Mouse (Mus musculus) MEL (cell line): ENCODE data around the gene Zfp334. TPM values are rescaled to one million over a fixed set of nuclear protein-coding genes. Genes with fewer than 3 reads are reported as not detected.

Experiments used
- DNase-seq: peaks from one replicate; pipeline ENCODE4 v3.0.0; 2011; ENCODE audit warnings: low read depth, low spot score
- H3K27ac ChIP-seq: 2 replicates; pipeline ENCODE4 v1.5.1; 2012; ENCODE audit warnings: low read depth, mild to moderate bottlenecking, control low read depth, low read length, moderate library complexity; ENCODE audit not compliant: control insufficient read depth
- H3K27me3 ChIP-seq, 2 experiments: fragments of 150-350 bp in 1 of 2; sonication (generic) in 1 of 2; 2 replicates each; pipeline ENCODE4 v1.6.1; 2012; ENCODE audit warnings: low read length in 2 of 2, mild to moderate bottlenecking in 2 of 2, improper control_type of control experiment in 1 of 2, moderate library complexity in 1 of 2; ENCODE audit not compliant: insufficient read depth in 2 of 2, control insufficient read depth in 1 of 2
- H3K36me3 ChIP-seq, 2 experiments: 2 replicates each; pipeline ENCODE4 v1.6.1; 2012 to 2014; ENCODE audit warnings: low read length in 2 of 2, improper control_type of control experiment in 1 of 2, inconsistent platforms in 1 of 2, mild to moderate bottlenecking in 1 of 2; ENCODE audit not compliant: insufficient read depth in 2 of 2, control insufficient read depth in 1 of 2
- H3K4me1 ChIP-seq, 2 experiments: fragments of 150-350 bp in 1 of 2; sonication (generic) in 1 of 2; 2 replicates each; pipeline ENCODE4 v1.6.1; 2012; ENCODE audit warnings: low read length in 2 of 2, improper control_type of control experiment in 1 of 2, mild to moderate bottlenecking in 1 of 2; ENCODE audit not compliant: insufficient read depth in 2 of 2, control insufficient read depth in 1 of 2
- H3K4me3 ChIP-seq, 2 experiments: fragments of 150-350 bp in 1 of 2; sonication (generic) in 1 of 2; 2 replicates each; pipeline ENCODE4 v1.5.1; 2012; ENCODE audit warnings: low read depth in 2 of 2, low read length in 2 of 2, mild to moderate bottlenecking in 2 of 2, moderate library complexity in 2 of 2, control low read depth in 1 of 2, improper control_type of control experiment in 1 of 2; ENCODE audit not compliant: control insufficient read depth in 1 of 2, insufficient read depth in 1 of 2
- H3K79me2 ChIP-seq: 2 replicates; pipeline ENCODE4 v1.6.1; 2012; ENCODE audit warnings: mild to moderate bottlenecking, low read length, moderate library complexity; ENCODE audit not compliant: control insufficient read depth, poor library complexity, insufficient read depth
- H3K9ac ChIP-seq: 2 replicates; pipeline ENCODE4 v1.6.1; 2012; ENCODE audit warnings: low read depth, mild to moderate bottlenecking, control low read depth, low read length, moderate library complexity; ENCODE audit not compliant: control insufficient read depth, poor library complexity, severe bottlenecking
- H3K9me3 ChIP-seq: fragments of 150-350 bp; sonication (generic); replicated peaks from 2 replicates; pipeline ENCODE4 v1.6.1; 2012; ENCODE audit warnings: mild to moderate bottlenecking, low read length, improper control_type of control experiment, moderate library complexity; ENCODE audit not compliant: insufficient read depth
- CHD1 ChIP-seq: IDR thresholded peaks from 2 replicates; pipeline ENCODE4 v1.6.1; 2012; ENCODE audit warnings: low read depth, mild to moderate bottlenecking, inconsistent platforms, low read length, improper control_type of control experiment
- CHD2 ChIP-seq: IDR thresholded peaks from 2 replicates; pipeline ENCODE4 v1.6.1; 2011; ENCODE audit warnings: low read length, improper control_type of control experiment
- CTCF ChIP-seq, 3 experiments: IDR thresholded peaks in 2 of 3; conservative IDR thresholded peaks in 1 of 3; 2 replicates each; pipeline ENCODE4 v1.5.1; 2011 to 2012; ENCODE audit warnings: low read length in 3 of 3, low read depth in 2 of 3, mild to moderate bottlenecking in 2 of 3, improper control_type of control experiment in 1 of 3, inconsistent platforms in 1 of 3, mixed read lengths in 1 of 3, moderate library complexity in 1 of 3; ENCODE audit not compliant: control insufficient read depth in 1 of 3, insufficient read depth in 1 of 3, poor library complexity in 1 of 3, severe bottlenecking in 1 of 3
- E2F4 ChIP-seq: IDR thresholded peaks from 2 replicates; pipeline ENCODE4 v1.6.1; 2011; ENCODE audit warnings: low read depth, low read length, improper control_type of control experiment, borderline replicate concordance
- ELF1 ChIP-seq: IDR thresholded peaks from 2 replicates; pipeline ENCODE4 v1.6.1; 2014; ENCODE audit warnings: low read depth, mild to moderate bottlenecking, inconsistent platforms, low read length, improper control_type of control experiment, moderate library complexity
- HCFC1 ChIP-seq: IDR thresholded peaks from 2 replicates; pipeline ENCODE4 v1.6.1; 2012; ENCODE audit warnings: low read depth, mild to moderate bottlenecking, inconsistent platforms, low read length, improper control_type of control experiment, moderate library complexity
- JUND ChIP-seq: IDR thresholded peaks from 2 replicates; pipeline ENCODE4 v1.6.1; 2011; ENCODE audit warnings: low read depth, mild to moderate bottlenecking, improper control_type of control experiment, low read length
- KAT2A ChIP-seq: conservative IDR thresholded peaks from 2 replicates; pipeline ENCODE4 v1.6.1; 2012; ENCODE audit warnings: low read depth, low read length, improper control_type of control experiment, inconsistent platforms
- MAFK ChIP-seq: IDR thresholded peaks from 2 replicates; pipeline ENCODE4 v1.6.1; 2011; ENCODE audit warnings: low read depth, mild to moderate bottlenecking, low read length, improper control_type of control experiment, borderline replicate concordance
- MEF2A ChIP-seq: IDR thresholded peaks from 2 replicates; pipeline ENCODE4 v1.6.1; 2014; ENCODE audit warnings: low read depth, mild to moderate bottlenecking, inconsistent platforms, low read length, improper control_type of control experiment; ENCODE audit not compliant: poor library complexity, insufficient replicate concordance, severe bottlenecking; ENCODE audit errors: extremely low read depth
- MXI1 ChIP-seq: IDR thresholded peaks from 2 replicates; pipeline ENCODE4 v1.6.1; 2011; ENCODE audit warnings: mild to moderate bottlenecking, low read depth, low read length, improper control_type of control experiment
- MYB ChIP-seq: IDR thresholded peaks from 2 replicates; pipeline ENCODE4 v1.6.1; 2011; ENCODE audit warnings: mild to moderate bottlenecking, low read depth, low read length, improper control_type of control experiment
- NRF1 ChIP-seq: IDR thresholded peaks from 2 replicates; pipeline ENCODE4 v1.6.1; 2014; ENCODE audit warnings: low read depth, mild to moderate bottlenecking, inconsistent platforms, low read length, improper control_type of control experiment, moderate library complexity; ENCODE audit not compliant: poor library complexity, insufficient read depth, severe bottlenecking
- POLR2A ChIP-seq, 2 experiments: IDR thresholded peaks; 2 replicates each; pipeline ENCODE4 v1.6.1; 2011 to 2012; ENCODE audit warnings: low read length in 2 of 2, mild to moderate bottlenecking in 2 of 2, control low read depth in 1 of 2, improper control_type of control experiment in 1 of 2, low read depth in 1 of 2, moderate library complexity in 1 of 2; ENCODE audit not compliant: control insufficient read depth in 1 of 2, insufficient read depth in 1 of 2, poor library complexity in 1 of 2
- RAD21 ChIP-seq: IDR thresholded peaks from 2 replicates; pipeline ENCODE4 v1.6.1; 2011; ENCODE audit warnings: mild to moderate bottlenecking, low read depth, low read length, improper control_type of control experiment
- RCOR1 ChIP-seq: IDR thresholded peaks from 2 replicates; pipeline ENCODE4 v1.6.1; 2012; ENCODE audit warnings: low read depth, mild to moderate bottlenecking, inconsistent platforms, low read length, improper control_type of control experiment
- SIN3A ChIP-seq: IDR thresholded peaks from 2 replicates; pipeline ENCODE4 v1.6.1; 2012; ENCODE audit warnings: low read length, improper control_type of control experiment, inconsistent platforms
- TCF12 ChIP-seq: IDR thresholded peaks from 2 replicates; pipeline ENCODE4 v1.6.1; 2014; ENCODE audit warnings: low read depth, mild to moderate bottlenecking, inconsistent platforms, low read length, improper control_type of control experiment, moderate library complexity
- UBTF ChIP-seq: IDR thresholded peaks from 2 replicates; pipeline ENCODE4 v1.6.1; 2012; ENCODE audit warnings: low read depth, mild to moderate bottlenecking, inconsistent platforms, low read length, improper control_type of control experiment, moderate library complexity, borderline replicate concordance; ENCODE audit not compliant: insufficient read depth
- USF1 ChIP-seq: IDR thresholded peaks from 2 replicates; pipeline ENCODE4 v1.6.1; 2014; ENCODE audit warnings: low read depth, mild to moderate bottlenecking, inconsistent platforms, low read length, improper control_type of control experiment, moderate library complexity
- USF2 ChIP-seq, 2 experiments: IDR thresholded peaks; 2 replicates each; pipeline ENCODE4 v1.6.1; 2011 to 2012; ENCODE audit warnings: improper control_type of control experiment in 2 of 2, low read length in 2 of 2, borderline replicate concordance in 1 of 2, inconsistent platforms in 1 of 2, low read depth in 1 of 2, mild to moderate bottlenecking in 1 of 2; ENCODE audit not compliant: insufficient read depth in 1 of 2
- ZC3H11A ChIP-seq: IDR thresholded peaks from 2 replicates; pipeline ENCODE4 v1.6.1; 2012; ENCODE audit warnings: low read depth, mild to moderate bottlenecking, inconsistent platforms, low read length, improper control_type of control experiment
- ZKSCAN1 ChIP-seq: IDR thresholded peaks from 2 replicates; pipeline ENCODE4 v1.6.1; 2012; ENCODE audit warnings: low read depth, mild to moderate bottlenecking, inconsistent platforms, low read length, improper control_type of control experiment, moderate library complexity
- ZMIZ1 ChIP-seq: IDR thresholded peaks from 2 replicates; pipeline ENCODE4 v1.6.1; 2012; ENCODE audit warnings: low read depth, mild to moderate bottlenecking, inconsistent platforms, low read length, improper control_type of control experiment, moderate library complexity
- ZNF384 ChIP-seq: IDR thresholded peaks from 2 replicates; pipeline ENCODE4 v1.6.1; 2012; ENCODE audit warnings: low read depth, mild to moderate bottlenecking, inconsistent platforms, low read length, improper control_type of control experiment
- polyA plus RNA-seq, 2 experiments: library from polyadenylated mRNA; stranded (reverse) in 1 of 2; unstranded in 1 of 2; fragments of >175 nt in 1 of 2; fragments of >200 nt in 1 of 2; gene quantifications; 2 replicates each; pipeline versions ENCODE4 v1.2.1 to v1.2.4; 2012; ENCODE audit warnings: low replicate concordance in 2 of 2, low read depth in 1 of 2; ENCODE audit not compliant: insufficient read length in 2 of 2, insufficient read depth in 1 of 2, missing spikeins in 1 of 2
- total RNA-seq: library from RNA; depleted of rRNA; stranded (reverse); fragments of 300-350 nt; gene quantifications from 2 replicates; pipeline ENCODE4 v1.2.3, GENCODE M21; 2012

Zfp334 gene
- total and polyA plus RNA-seq, 3 experiments: not detected

DNA sequence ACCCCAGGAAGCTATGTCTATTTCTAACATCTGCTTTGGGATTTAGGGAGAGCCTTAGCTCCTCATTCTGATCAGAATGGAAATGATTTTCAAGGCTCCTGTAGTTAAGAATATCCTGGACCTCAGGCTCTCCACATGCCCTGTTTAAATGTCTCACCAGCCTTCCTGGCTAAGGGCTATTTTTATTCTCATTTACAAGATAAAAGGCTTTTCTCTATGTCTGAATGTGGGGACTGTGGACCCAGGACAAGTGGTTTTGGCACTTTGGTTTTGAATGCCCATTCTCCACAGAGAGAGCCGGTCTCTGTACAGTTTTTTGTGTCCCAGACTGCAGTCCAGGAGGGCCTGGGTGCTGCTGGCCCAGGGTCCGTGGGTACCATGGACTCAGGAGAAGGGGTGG is 32.1 kb upstream of the Zfp334 start:
- H3K27ac ChIP-seq: no peak overlapping the region
- no peaks in the 10 kb centered on the region for H3K4me1 ChIP-seq
- no peaks in the 10 kb centered on the region for H3K36me3 ChIP-seq
- no peaks in the 10 kb centered on the region for H3K79me2 ChIP-seq
- H3K4me3 ChIP-seq: no peak overlapping the region
- no peaks in the 10 kb centered on the region for H3K9me3 ChIP-seq
- no peak overlapping the region for H3K9ac ChIP-seq
- TF ChIP-seq ZC3H11A: no peak
- no peak for TF ChIP-seq ZNF384
- TF ChIP-seq CTCF (IDR thresholded peaks at IDR 0.05 in 2 of 3, conservative IDR thresholded peaks at IDR 0.05 in 1 of 3; ENCODE audit: control insufficient read depth in 1 of 3, insufficient read depth in 1 of 3, low read depth in 2 of 3, low read length in 3 of 3, poor library complexity in 1 of 3, severe bottlenecking in 1 of 3): no peak
- no peak for TF ChIP-seq TCF12
- no peak for TF ChIP-seq MXI1
- no peak for TF ChIP-seq USF2 (IDR thresholded peaks at IDR 0.05; ENCODE audit: borderline replicate concordance in 1 of 2, insufficient read depth in 1 of 2, low read depth in 1 of 2, low read length in 2 of 2)
- no peak for TF ChIP-seq POLR2A (IDR thresholded peaks at IDR 0.05; ENCODE audit: control insufficient read depth in 1 of 2, insufficient read depth in 1 of 2, low read depth in 1 of 2, low read length in 2 of 2, poor library complexity in 1 of 2)
- TF ChIP-seq HCFC1: no peak
- TF ChIP-seq ZMIZ1: no peak
- TF ChIP-seq CHD1: no peak
- no peaks in the 10 kb centered on the region; a peak in 1 of 4 replicates for H3K27me3 ChIP-seq
- no peak for DNase-seq

GRCm38 (mm10) chr2:165419670-165420111 is 31.6 kb upstream of the Zfp334 start:
- DNase-seq: no peak
- Histone ChIP-seq H3K9ac (no peak overlapping the region), H3K4me3 (no peak overlapping the region), H3K79me2 (no peaks in the 10 kb centered on the region), H3K27ac (no peak overlapping the region), H3K36me3 (no peaks in the 10 kb centered on the region)
- TF ChIP-seq RAD21 (no peak), JUND (no peak), MYB (no peak), MAFK (no peak), KAT2A (no peak), MXI1 (no peak), NRF1 (no peak), SIN3A (no peak), USF1 (no peak), RCOR1 (no peak), UBTF (no peak), CHD2 (no peak), ZKSCAN1 (no peak), E2F4 (no peak), TCF12 (no peak), MEF2A (no peak), ELF1 (no peak), POLR2A (IDR thresholded peaks at IDR 0.05; ENCODE audit: control insufficient read depth in 1 of 2, insufficient read depth in 1 of 2, low read depth in 1 of 2, low read length in 2 of 2, poor library complexity in 1 of 2) (no peak)
- TF ChIP-seq, all 39 proteins: peak for 0
- no peaks in the 10 kb centered on the region for H3K9me3 ChIP-seq
- H3K27me3 ChIP-seq: no peaks in the 10 kb centered on the region; a peak in 1 of 4 replicates
- H3K4me1 ChIP-seq: no peaks in the 10 kb centered on the region
